Mouse (Mus musculus): Measurements from ENCODE around the gene Chst1.

DNA sequence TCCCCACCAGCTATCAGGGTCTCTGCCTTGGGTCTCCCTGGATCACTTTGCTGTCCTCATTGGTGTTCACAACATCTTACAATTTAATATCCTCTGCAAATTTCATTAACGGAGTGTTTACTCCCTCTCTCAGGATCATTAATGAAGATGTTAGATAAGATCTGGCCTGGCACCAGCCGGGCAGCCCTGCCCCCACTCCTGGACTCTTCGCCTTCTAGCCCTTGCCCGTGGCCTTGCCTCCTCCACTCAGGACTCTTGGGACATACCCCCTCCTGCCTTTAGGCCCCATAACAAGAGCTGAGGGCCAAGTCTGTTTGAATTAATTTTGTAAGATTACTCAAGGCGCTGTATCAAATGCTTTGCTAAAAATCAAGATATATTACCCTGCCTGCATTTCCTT, 4.1 kb downstream of the Chst1 start:
- TF ChIP-seq JUN (IDR thresholded peaks at IDR 0.05; ENCODE audit: insufficient read depth, low read depth, low read length) (no peak), ZC3H11A (IDR thresholded peaks at IDR 0.05; ENCODE audit: low read depth, low read length) (no peak), EP300 (IDR thresholded peaks at IDR 0.05; ENCODE audit: low read length) (no peak)
